Mouse (Mus musculus) ES-CJ7 (cell line): ENCODE data around the gene Chrm3.

Source experiments
- DNase-seq: peaks from one replicate; pipeline ENCODE4 v3.0.0; 2011; ENCODE audit warnings: low read depth, low spot score

Chrm3 gene

DNA sequence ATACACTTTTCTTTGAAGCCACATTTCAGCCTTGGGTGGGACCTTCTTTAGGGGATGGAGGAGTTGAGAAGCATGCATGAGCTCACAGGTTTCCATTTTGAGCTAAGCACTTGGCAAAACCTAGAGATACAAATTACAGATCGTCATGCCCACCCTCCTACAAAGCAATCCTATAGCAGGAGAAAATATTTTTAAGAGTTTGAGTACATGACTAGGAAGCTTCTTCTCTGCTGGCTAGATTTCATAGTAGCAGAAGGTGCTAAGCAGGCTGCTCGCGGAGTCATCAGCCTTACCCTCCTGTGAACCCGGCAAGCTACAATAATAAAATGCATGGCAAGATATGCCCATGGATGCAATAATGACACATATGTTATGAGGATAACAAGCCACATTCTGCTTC lies 124.4 kb downstream of the Chrm3 start:
- no peak for DNase-seq

DNA sequence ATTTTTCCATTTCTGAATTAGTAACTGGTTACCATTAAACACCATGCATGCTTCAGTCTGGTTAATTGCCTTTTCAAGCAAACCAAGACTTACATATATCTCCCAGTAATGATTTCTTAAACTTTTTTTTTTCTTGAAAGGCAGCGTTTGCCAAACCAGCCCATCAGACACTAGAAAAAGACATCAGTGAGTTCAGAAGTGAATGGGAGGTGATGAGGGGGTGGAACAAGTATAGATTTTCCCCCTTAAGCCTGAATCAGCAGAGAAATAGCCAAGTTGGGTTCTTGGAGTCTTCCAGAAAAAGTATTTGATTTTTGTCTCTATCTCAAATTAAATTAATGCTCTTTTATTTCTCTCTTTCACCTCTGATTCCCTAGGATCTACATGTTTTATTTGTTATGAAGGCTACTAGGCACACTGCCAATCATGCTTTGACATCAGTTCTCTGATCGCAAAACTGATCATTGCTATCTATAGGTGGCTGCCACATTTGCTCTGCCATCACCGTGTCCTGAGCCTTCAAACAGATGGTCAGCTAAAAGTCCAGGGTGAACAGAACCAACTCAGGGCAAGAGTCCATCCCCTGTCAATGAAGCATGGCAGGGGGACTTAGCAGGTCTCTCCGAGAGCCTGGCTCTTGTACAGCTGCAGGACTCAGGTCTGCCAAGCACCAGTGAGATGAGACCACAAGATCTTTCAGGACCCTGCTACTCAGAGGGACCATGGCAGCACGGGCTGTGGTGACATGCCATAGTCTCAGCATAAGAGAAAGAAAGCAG lies 125.1 kb downstream of the Chrm3 start:
- DNase-seq = no peak

DNA sequence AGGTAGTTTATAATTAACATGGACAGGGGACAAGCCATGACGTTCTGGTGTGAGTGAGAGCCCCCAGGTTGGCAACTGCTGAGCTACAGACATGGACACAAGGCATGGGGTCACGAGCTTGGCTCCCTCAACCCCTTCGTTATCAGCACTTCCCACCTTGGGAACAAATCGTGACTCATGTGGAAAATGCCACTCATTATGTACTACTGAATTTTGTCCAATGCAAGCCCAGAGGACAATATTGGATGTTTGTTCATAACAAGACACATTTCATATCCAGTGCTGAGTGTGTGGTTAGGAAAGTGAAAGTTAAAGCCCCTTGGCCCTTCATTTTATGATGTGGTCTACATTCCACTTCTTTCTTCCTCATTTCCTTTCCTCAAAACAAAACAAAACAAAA lies 140.2 kb downstream of the Chrm3 start:
- no peak for DNase-seq

DNA sequence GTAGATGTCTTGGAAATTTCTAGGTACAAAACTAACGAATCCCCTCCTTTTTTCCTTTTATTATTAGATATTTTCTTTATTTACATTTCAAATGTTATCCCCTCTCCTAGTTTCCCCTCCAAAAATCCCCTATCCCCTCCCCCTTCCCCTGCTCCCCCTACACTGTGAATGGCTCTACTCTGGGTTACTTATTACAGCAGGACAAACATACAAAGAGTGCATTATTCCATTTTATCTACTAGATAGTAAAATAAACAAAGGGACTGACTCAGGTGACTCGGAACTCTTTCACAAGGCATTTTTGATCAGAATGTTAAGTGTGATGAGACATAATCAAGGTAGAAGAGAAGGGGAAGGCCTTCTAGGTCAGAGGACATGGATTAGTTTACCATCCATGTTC lies 148.5 kb downstream of the Chrm3 start:
- no peak for DNase-seq

DNA sequence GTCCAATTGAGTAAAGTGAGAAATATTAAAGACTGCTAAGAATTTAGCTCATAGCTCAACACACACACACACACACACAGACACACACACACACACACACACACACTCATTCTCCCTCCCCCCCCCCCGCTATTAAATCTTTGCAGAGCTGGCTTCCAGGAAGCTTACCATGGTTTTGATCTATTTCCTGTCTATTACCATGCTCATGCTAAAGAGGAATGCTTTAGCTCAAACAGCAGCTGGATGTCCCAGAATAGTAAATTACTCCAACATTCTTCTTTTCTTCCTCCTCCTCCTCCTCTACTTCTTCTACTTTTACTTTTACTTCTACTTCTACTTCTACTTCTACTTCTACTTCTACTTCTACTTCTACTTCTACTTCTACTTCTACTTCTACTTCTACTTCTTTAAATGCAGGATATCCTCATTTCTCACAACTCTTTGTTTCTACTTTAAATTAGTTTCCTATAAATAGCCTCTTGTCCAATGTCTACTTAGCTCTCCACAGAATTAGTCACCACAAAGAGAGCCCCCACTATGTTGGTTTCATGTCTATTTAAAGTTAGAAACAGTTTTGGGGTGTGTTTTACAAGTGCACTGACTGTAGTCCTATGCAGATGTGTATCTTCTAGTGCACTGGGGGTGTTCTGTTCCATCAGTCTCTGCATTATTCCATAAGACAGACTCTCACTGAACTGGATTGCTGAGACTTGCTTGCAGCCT lies 150.0 kb downstream of the Chrm3 start:
- DNase-seq = no peak

DNA sequence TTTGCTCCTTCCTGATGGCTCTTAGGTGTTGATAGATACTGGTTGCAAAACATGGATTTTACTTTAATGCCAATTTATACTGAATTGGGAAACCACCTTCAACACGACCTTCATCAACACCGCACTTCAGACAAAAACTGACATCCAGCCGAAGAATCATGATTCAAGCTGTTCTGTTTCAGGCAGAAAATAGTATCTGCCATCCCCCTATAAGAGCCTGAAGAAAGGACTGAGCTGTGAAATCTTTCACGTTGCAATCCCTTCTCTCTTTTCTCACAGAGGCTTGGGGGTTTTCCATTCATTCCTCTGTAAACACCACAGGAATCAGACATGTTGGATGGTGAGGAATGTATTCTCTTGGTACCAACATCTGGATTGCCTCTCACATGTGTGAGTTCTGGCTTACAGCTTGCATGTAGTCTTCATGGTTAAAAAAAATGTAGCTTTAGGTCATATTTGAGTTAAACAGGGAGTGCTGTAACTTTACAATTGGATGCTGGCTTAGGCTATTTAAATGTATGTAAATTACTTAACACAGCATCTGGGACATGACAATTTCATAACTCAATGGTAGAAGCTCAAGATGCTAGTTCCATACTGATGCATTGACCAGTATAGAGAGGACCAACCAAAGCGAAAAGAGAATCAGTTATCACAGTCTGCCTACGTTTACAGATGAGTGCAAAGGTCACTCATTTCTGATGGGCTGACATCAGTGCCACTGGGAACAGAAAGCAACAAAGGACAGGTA lies 161.3 kb downstream of the Chrm3 start:
- no peak for DNase-seq

DNA sequence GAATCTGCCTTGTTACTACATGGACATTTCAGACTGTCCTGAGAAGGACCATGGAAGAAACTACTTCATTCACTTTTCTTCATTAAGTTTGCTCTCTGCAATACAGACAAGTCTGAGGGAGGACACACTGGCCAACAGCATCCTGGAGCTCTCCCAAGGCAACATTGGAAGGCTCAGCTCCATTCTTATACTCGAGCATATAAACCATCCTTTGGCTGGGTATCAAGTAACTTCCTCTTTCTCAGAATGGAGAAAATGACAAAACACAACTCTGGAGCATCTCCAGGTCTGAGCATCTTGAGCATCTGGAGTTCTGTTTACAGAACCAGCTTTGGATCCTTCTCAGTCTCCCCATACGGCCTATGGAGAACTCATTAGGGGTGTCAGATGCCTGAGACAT lies 170.8 kb downstream of the Chrm3 start:
- DNase-seq = no peak

DNA sequence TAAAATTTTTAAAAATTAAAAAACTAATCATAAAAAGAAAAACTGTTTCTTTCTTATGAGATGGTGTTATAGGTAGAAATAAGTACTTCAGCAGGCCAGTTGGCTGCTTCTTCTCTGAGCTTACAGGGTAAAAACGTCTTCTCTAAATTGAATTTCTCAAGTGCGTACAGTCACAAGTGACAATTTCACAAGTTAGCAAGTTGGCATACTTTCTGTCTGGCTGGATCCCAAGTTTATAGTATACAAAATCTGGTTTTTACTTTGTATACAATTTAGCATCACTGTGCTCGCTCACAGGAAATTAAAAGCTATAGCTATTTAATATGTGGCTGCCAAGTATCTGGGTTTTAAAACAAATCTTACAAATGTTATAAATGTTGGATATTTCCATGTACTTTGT lies 172.7 kb downstream of the Chrm3 start:
- no peak for DNase-seq

DNA sequence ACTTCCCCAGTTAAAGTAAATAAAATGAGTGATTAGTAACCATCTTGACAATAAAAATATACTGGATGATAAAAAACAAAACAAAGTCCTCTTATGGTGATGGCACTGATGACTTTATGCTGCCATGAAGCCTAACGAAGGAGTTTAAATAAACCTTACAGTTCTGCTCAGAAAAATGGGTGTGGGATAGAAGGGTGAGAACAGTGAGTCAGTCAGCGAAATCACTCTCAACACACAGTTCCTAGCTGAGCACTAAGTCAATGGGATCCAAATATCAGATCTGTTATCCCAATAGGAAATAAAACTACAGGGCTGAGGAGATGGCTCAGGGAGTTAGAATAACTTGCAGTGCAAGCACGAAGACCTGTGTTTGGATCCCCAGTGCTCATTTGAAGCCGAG lies 176.8 kb downstream of the Chrm3 start:
- DNase-seq = no peak

DNA sequence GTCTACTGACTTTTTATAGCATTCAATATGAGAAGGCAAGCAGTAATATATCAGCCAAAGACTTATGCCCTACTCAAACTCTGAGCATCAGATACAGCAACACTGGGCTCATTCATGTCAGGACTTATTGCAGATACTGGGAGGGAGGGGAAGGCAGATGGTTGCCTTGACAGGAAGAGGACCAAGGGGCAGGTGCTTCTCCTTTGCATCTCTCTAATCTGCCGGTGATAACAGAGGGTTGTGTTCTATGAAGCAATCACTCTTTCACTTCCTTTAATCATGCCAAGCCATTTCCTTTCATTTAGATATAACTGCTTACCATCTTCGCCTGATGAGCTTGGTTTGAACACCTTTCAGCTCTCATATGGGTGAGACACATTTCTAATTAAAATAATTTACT lies 177.9 kb downstream of the Chrm3 start:
- no peak for DNase-seq

DNA sequence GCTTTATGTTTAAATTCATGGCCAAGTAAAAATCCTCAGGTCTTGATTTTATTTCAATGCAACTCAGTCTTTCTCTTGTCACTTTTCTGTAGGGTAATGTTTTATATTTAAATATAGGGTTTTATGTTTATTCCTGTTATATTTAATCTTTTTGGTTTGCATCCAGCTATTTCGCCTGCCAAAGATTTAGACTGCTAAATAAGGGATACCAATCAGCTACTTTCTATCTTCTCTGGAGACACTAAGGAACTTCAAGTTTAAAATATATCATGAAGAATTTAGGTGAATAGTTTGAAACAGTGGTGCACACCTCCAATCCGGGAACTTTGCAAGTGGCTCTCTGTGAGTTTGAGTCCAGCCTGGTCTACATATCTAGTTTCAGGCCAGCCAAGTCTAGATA lies 190.1 kb downstream of the Chrm3 start:
- no peak for DNase-seq

DNA sequence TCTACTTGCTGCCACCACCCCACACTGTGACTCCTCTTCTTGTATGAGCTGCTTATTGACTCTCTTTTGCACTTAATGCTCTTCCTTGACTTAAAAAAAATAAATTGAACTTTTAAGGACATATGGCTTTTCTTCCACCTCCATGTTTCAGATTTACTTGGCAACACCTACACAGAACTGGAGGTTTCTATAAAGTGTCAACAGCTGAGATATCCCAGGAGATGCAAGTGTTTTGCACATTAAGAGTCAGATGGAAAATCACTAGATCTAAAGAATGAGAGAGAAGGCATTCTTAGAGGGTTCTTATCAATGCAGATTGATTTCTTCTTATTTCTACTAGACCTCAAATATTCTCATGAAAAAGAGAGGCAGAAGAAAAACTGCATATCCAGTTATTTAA lies 197.3 kb downstream of the Chrm3 start:
- no peak for DNase-seq

DNA sequence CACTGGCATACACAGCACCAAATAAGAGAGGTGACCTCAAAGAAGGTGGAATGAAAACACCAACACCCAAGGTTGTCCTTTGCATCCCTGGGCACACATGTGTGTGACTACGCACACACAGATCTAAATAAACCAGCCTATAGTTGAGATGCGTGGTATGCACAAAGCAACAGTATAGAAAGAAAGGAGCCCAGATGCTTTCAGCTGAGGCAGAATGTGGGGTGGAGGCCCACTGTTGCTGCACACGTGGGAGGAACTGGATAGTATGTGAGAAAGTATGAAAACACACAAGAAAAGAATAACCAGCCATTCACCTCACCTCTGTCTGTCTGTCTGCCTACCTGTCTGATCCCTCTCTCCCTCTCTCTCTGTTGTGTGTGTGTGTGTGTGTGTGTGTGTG lies 203.2 kb downstream of the Chrm3 start:
- no peak for DNase-seq

DNA sequence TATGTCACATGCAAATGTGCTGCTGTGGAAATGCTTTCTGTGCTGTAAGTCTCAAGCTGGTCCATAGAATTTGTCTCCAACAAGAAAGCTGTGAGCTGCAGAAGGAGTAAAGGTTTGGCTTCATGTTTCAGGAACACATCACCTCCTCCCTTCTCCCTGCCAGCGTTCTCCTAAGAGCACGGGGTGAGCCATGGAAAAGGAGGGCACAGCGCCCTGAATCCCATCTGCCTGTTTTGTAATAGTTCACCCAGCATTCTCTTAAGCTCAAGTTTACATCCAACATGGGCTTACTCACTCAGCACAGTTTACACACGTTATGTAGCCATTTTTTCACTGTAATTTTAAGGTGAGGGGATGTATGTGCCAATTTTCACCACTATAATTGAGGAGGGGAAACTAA lies 220.1 kb downstream of the Chrm3 start:
- no peak for DNase-seq

DNA sequence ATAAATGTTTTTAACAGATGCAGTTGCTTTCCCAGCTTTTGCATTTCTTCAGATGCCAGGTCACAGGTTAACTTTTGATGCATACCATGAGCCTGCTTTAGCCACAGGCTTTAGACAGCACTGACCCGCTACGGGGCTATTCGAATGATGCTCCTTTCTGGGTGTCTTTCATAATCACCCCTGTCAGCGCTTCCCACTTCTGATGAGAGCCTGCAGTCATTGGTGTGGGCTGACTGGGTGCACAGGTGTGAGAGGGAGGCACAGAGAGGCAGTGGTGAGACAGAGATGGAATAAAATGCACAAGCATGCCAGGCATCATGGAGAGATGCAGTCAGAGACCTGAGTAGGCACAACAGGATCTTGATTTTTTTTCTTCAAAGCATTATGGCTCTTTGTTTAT lies 221.8 kb downstream of the Chrm3 start:
- no peak for DNase-seq

DNA sequence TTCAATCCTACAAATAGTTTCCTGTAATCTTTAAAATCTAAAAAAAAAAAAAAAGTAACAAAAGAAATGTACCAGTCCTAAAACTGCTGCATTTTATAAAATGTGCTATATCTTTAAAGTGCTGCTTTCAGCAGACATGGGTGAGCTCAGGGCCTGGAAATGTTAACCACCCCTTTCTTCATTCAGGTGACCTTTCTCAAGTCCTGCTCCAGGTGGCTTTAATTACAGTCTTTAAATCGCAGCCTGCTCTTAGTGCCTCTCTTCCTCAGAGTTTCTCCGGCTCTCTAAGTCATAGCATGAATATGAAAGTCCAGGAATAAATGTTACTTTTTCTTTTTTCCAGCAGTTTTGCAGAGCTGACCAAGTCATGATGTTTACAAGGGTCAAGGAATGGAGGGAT lies 229.6 kb downstream of the Chrm3 start:
- no peak for DNase-seq

DNA sequence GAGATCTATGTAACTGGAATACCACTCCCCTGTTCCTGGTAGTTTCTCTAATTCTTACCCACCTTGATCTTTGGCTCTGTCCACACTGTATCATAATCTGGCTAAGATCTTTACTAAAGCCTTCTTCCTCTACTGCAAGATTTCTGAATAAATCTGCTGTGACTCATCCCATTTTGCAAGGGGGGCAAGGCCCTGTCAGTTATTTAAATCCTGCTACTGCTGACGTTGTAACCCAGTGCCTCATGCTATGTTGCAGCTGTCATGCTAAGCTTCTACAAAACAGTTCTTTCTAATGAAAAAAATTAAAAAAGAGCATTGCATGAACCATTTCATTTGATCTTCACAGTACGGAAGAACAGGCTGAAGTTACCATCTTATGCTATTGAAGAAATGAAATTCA lies 248.4 kb downstream of the Chrm3 start:
- DNase-seq = no peak

DNA sequence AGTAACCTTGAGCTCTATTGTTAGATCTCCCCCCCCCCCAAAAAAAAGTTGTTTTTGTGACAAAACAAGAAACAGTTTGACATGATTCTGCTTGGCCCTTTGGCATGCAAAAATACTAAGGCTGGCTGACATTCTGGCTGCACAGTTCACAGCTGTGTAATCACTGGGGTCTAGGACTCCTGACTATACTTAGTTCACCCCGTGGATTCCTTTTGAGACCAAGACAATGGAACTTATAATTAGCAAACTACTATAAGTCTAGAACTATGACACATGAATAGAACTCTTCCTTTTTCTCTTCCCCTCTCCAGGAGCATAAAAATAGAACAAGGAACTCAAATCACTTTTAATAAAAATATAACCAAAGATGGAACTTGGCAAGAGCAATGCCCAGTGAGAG lies 251.1 kb downstream of the Chrm3 start:
- no peak for DNase-seq

DNA sequence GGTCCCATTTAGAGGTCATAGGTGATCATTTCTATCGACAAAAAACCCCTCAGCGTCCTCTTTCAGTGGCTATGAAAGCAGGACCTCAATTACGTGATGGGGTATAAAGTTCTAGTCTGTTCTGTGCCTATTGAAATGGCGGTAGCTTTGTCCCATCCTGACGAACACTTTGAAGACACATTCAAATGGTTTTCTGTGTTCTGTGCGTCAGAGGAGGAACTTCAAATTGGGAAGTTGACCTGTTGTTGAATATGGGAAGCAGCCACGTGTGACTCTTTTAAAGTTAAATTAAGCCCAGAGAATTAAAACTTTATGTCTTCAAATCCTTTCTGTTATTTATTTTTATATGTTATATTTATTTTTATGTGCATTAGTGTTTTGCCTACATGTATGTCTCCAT lies 253.3 kb downstream of the Chrm3 start:
- no peak for DNase-seq

DNA sequence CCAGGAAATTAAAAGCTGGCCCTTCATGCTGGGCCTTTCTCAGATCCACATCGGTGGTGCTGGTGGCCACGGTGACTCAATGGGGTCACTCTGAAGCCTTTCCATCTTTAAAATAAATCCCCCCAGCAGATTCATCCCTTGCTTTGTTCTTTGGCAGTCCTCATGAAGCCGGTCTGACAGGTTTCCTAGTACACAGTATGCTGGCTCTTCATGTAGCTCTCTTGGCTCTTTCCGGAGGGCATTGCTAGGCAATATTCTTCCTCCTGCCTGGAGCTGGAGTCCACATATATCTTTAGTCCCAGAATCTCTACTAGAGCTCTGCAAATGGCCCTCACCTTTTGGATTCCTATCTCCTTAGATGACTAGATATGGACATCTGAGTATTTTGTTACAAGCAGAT lies 269.9 kb downstream of the Chrm3 start:
- DNase-seq = no peak

DNA sequence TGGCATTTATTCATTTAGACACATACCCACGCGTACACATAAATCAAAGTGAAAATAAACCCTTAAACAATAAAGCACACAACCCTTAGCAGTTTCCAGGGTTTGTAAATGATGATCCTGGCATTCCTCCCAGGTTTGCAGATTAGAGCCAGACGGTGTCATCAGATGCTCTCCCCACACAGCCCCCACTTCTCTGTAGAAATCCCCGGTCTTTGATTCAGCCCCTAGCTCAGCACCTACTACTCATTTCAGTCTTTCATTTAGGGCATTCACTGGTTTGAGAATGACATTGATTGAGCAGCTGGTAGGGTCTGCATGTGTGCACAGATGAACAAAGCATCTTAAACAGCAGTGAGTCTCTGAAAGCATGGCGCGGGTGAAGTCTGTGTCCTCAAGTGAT lies 274.3 kb downstream of the Chrm3 start:
- DNase-seq = no peak

DNA sequence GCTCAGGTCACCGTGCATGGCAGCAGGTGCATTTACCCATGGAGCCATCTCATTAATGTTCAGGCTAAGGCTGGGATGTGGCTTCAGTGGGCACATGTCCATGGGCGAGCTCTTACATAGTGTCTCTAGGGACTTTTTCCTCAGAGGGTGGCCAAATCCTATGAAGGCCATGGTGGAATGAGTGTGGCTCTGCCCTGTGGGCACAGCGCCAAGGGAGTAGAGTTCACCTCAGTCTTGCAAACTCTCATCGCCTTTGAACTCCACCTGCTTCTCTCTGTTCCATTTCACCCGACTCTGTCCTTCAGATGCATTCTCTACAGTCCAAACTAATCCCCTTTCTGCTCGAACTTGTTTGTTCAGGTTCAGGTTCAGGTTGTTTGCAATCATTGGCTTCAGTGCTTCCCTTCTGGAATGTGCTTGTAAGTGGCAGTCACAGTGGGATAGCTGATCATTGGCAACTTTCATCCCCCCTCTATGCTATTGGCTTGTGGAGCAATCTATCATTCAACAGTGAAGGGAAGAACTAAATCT lies 278.7 kb downstream of the Chrm3 start:
- DNase-seq = no peak

DNA sequence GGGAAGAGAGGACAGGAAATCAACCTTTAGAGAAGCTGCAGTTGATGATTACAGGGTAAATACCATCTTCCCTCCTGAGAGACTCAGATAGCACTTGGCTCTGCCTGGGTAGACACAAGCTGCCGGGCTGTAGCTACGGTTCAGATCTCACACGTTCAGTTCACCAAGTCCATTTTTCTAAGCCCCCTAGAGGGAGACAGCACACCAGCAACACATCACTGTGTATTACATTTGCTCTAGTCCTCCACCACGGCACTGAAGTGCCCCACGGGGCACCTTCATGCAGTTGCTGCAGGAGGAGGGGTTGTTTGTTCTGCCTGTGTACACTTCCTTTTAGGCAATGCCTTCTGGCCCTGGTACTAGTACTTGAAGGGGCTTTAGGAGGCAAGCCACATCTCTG lies 289.5 kb downstream of the Chrm3 start:
- peak; percentile 49 for DNase-seq
